Mouse (Mus musculus) frontal cortex, postnatal 10 days (tissue): Measurements from ENCODE around the gene Tmigd3.

ENCODE experiments used
- DNase-seq, 2 experiments: peaks; one replicate each; pipeline ENCODE4 v3.0.0; 2022; ENCODE audit warnings: low spot score in 2 of 2, mixed read lengths in 1 of 2

Gene Tmigd3

GRCm38 (mm10) chr3:105870558-105870957, at the start of gene Tmigd3, which contains the start of gene Adora3:
Gene Tmigd3 (plus strand): TSS chr3:105870903.
Gene Adora3 (plus strand): TSS chr3:105870858.
- no peak for DNase-seq

GRCm38 (mm10) chr3:105821504-105821903, 49.2 kb upstream of the Tmigd3 start:
- no peak for DNase-seq

DNA sequence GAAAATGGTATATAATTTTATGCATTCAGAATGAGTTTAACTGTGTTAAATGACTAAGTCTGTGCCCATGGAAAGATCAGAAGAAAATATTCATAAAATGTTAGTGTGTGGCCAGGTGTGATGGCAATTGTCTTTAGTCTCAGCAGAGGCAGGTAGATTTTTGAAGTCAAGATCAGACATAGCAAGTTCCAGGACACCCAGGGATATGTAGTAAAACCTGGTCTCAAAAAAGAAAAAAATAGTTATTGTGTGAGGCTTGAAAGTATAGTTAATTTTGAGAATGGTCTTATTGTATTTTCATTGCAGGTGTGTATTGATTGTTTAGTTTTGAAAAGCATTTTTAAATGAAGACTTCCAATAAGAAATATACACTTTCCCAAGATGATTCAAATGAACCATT, 47.1 kb upstream of the Tmigd3 start:
- DNase-seq, result no peak

DNA sequence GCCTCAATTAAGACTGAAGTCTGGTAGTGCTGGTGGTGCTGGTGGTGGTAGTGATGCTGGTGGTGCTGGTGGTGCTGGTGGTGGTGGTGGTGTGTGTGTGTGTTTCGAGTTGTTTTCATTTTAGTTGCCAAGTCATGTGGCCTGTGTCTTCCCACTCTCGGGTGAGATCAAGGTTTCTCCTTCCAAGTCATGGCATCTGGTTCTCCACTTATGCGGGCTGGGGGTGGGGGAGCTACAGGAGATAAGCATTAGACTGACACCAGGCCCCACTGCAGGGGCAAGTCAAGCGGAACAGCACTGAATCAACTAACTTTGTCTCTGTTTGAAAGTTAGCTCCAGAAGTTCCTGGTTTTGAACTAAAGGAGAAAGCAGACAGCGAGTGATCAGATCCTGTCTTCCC, 46.6 kb upstream of the Tmigd3 start:
- no peak for DNase-seq

- DNase-seq, result no peak
Measured at GRCm38 (mm10) chr3:105824704-105825103, 46.0 kb upstream of the Tmigd3 start.

GRCm38 (mm10) chr3:105825501-105826161, 45.1 kb upstream of the Tmigd3 start:
- DNase-seq, result no peak

- no peak for DNase-seq
Measured at GRCm38 (mm10) chr3:105831584-105831983, 39.1 kb upstream of the Tmigd3 start.

GRCm38 (mm10) chr3:105835875-105836274, 34.8 kb upstream of the Tmigd3 start:
- no peak for DNase-seq

DNA sequence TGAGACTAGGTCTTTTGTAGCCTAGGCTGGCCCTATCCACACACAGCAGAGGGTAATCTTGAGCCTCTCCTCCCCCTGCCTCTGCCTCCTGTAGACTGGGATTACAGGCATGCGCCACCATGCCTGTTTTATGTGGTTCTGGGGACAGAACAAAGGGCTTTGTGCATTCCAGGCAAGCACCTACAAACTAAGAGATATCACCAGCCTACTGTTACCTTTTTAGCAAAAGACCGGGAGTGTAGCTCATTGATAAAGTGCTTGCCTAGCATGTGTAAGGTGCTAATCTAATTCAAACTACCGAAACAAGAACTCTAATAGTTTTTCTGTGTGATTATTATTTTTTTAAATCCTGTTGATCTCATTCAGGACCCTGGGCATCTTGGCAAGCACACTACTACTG, 33.8 kb upstream of the Tmigd3 start:
- no peak for DNase-seq

GRCm38 (mm10) chr3:105838655-105839054, 32.0 kb upstream of the Tmigd3 start:
- no peak for DNase-seq

DNA sequence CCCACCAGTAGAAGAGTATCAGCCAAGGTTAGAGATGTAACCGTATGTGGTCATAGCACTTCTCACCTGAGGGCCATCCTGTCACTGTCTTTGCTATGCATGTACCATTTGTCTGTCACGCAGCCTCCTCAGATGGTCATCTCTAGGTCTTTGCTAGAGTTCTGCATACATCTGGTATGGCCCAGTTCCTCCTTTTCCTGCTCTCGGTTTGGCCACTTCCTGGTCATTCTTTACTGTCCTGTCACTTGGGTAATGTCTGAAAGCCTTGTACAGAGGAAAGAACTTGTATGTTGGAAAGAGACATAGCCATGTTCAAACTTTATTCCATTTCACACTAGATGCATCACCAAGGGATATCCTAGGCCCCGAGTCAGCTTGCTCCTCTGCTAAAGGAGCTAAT, 30.9 kb upstream of the Tmigd3 start:
- DNase-seq, result no peak

GRCm38 (mm10) chr3:105846294-105847069, 24.2 kb upstream of the Tmigd3 start:
- DNase-seq, result no peak

GRCm38 (mm10) chr3:105853781-105854180, 16.9 kb upstream of the Tmigd3 start:
- no peak for DNase-seq

GRCm38 (mm10) chr3:105854786-105855185, 15.9 kb upstream of the Tmigd3 start:
- DNase-seq, result no peak

- no peak for DNase-seq
Measured at GRCm38 (mm10) chr3:105857513-105857912, 13.2 kb upstream of the Tmigd3 start.

GRCm38 (mm10) chr3:105861747-105862366, 8.8 kb upstream of the Tmigd3 start:
- no peak for DNase-seq

GRCm38 (mm10) chr3:105864123-105864522, 6.6 kb upstream of the Tmigd3 start:
- DNase-seq, result no peak

- DNase-seq, result no peak
Measured at GRCm38 (mm10) chr3:105865122-105865521, 5.6 kb upstream of the Tmigd3 start.

DNA sequence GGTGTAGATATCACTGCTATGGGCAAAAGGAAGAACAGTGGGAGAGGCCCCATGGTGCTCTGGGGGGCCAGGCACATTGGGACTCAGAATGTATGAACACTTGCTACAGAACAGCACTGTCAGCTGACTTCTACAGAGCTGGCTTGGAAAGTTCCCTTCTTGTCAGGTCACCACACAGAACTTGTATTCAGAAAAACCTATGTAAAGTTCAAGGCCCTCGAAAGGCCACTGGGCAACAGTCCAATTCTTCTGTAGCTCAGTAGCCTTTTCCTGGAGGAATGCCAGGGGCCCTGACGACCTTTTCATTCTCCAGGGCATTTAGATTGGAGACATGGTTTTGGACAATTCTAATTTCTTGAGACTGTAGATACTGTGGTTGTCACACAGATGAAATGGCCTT, 2.6 kb upstream of the Tmigd3 start:
- no peak for DNase-seq

GRCm38 (mm10) chr3:105872034-105872433, 1.3 kb downstream of the Tmigd3 start:
- DNase-seq, result no peak

DNA sequence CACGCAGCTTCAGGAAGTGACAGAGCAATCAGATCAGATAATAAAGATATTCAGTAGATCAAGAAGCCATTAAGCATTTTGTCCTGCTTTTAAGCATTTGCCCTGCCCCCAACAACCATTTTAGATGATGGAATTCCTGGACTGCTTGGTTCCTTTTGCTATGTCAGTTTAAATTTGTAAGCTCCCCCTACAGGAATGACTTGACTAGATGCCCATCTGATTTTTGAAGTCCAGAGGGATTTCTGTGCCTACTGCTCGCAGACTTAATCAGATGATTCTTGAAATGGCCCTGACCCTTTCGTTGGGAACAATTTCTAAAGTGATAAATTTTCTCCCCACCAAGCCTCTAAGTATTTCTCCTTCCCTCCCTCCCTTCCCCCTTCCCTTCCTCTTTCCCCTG, 1.9 kb downstream of the Tmigd3 start:
- DNase-seq, result no peak
